Mouse (Mus musculus): Measurements from ENCODE around the gene Rad9b.

GRCm38 (mm10) chr5:122403362-122403761, 49.3 kb upstream of the Rad9b start:
- TF ChIP-seq CTCF (IDR thresholded peaks at IDR 0.05; ENCODE audit: insufficient read depth, low read length) (no peak), POLR2A (IDR thresholded peaks at IDR 0.05; ENCODE audit: borderline replicate concordance, extremely low read depth, low read depth, low read length) (no peak)
